In the genomic region with DNA sequence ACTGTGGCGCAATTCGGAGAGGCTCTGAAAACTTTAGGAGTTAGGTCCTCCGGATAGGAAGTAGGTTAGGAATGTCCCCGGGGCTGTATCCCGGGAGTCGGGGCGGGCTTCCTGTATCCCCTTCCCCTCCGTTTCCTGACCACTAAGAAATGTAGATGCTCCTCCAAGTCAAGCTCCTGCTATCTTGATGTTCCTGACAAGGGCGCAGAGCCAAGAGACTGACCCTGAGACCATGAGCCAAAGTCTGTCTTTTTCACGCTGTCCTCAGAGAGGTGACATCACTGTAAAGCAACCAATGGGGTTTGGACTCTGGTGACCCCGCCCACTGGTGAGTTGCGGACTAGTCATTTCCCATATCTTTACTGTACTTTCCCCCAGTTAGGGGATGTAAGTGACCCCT, we compare ENCODE assay signal across 9 mouse cellular contexts. TPM values are rescaled to one million over a fixed set of nuclear protein-coding genes. Genes with fewer than 3 reads are reported as not detected.
DNase-seq lines count a peak whose midpoint lies in the region; ATAC-seq and TF ChIP-seq lines count a peak whose summit lies in the region.
"Had no signal": no experiment of that assay in that cellular context is flagged by ENCODE, and none has a peak within 500 bp of the region (broad histone marks: within the 10 kb centered on the region; RNA-seq: fewer than 3 reads in every experiment).

No protein-coding gene starts in this region.

- no peak for ATAC-seq in midbrain, embryonic 12.5 days (ENCODE audit: low FRiP score, low read depth)
- no peak for ATAC-seq in intestine, embryonic 15.5 days

- DNase-seq in gastrocnemius, adult 2 months = peak; percentile 40
- DNase-seq in gastrocnemius, postnatal 10 days = no peak
- no peak for DNase-seq in midbrain, embryonic 10.5 days (ENCODE audit: low spot score)
- peak; percentile 47 for DNase-seq in testis, postnatal 14 days (ENCODE audit: low spot score)
- DNase-seq in thymus, adult 18-20 months = no peak
- DNase-seq in right cerebral cortex, adult 18-20 months = no peak
- DNase-seq: kidney, adult 18-20 months had no signal

- intact Hi-C loops in gastrocnemius, adult 2 months (cut with DNase I) = no loop called here

- no peak for TF ChIP-seq CTCF in gastrocnemius, adult 2 months (IDR thresholded peaks at IDR 0.05)

- H3K4me3 ChIP-seq in gastrocnemius, adult 2 months = peak overlapping the region; percentile 30
- no peak overlapping the region for H3K4me3 ChIP-seq in midbrain, embryonic 12.5 days
- no peak overlapping the region for H3K4me3 ChIP-seq in midbrain, embryonic 10.5 days
- H3K4me3 ChIP-seq in intestine, embryonic 15.5 days (replicated peaks) = no peak overlapping the region

- H3K36me3 ChIP-seq in midbrain, embryonic 12.5 days = no peaks in the 10 kb centered on the region
- 0 out of 2 replicates have a peak, but pooled peaks cover 2% of the 10 kb centered on the region for H3K36me3 ChIP-seq in midbrain, embryonic 10.5 days
- no peaks in the 10 kb centered on the region for H3K36me3 ChIP-seq in intestine, embryonic 15.5 days

- no peak overlapping the region for H3K9ac ChIP-seq in midbrain, embryonic 12.5 days (replicated peaks)
- H3K9ac ChIP-seq in intestine, embryonic 15.5 days = no peak overlapping the region

- 0 out of 2 replicates have a peak, but pooled peaks cover 3% of the 10 kb centered on the region for H3K9me3 ChIP-seq in midbrain, embryonic 12.5 days
- H3K9me3 ChIP-seq in midbrain, embryonic 10.5 days (replicated peaks) = peaks cover 10% of the 10 kb centered on the region
- H3K9me3 ChIP-seq in intestine, embryonic 15.5 days = no peaks in the 10 kb centered on the region

- 60% methylated on average over 12 of the region's 12 CpGs for WGBS in midbrain, embryonic 12.5 days
- WGBS in midbrain, embryonic 10.5 days = 53% methylated on average over 12 of the region's 12 CpGs
- WGBS in intestine, embryonic 15.5 days = 41% methylated on average over 12 of the region's 12 CpGs

- no peaks in the 10 kb centered on the region for H3K27me3 ChIP-seq in midbrain, embryonic 12.5 days
- H3K27me3 ChIP-seq in midbrain, embryonic 10.5 days (ENCODE audit: low read depth, poor library complexity, severe bottlenecking) = no peaks in the 10 kb centered on the region
- H3K27me3 ChIP-seq in intestine, embryonic 15.5 days (replicated peaks) = no peaks in the 10 kb centered on the region

- peak overlapping the region; percentile 8; the same call in 1 of the 2 replicates for H3K4me2 ChIP-seq in midbrain, embryonic 12.5 days (replicated peaks)
- H3K4me2 ChIP-seq in intestine, embryonic 15.5 days (replicated peaks) = peak overlapping the region; percentile 43

- peak overlapping the region; percentile 53 for H3K27ac ChIP-seq in gastrocnemius, adult 2 months
- no peak overlapping the region for H3K27ac ChIP-seq in midbrain, embryonic 12.5 days (replicated peaks)
- no peak overlapping the region for H3K27ac ChIP-seq in midbrain, embryonic 10.5 days (replicated peaks)
- H3K27ac ChIP-seq in intestine, embryonic 15.5 days = no peak overlapping the region

- H3K4me1 ChIP-seq in midbrain, embryonic 12.5 days = peaks cover 4% of the 10 kb centered on the region; the same call in 1 of the 2 replicates
- H3K4me1 ChIP-seq in midbrain, embryonic 10.5 days = peaks cover 11% of the 10 kb centered on the region
- peaks cover 18% of the 10 kb centered on the region for H3K4me1 ChIP-seq in intestine, embryonic 15.5 days (replicated peaks)

RNA-seq across cellular contexts. Expression of gene Rgma, which starts 51.8 kb away (rescaled TPM):
- total RNA-seq in gastrocnemius, adult 2 months (2021) = 10 to 100 TPM; 46.1 to 52.4 TPM
- total RNA-seq in gastrocnemius, postnatal 10 days (2021) = 10 to 100 TPM; 93.3 to 94.9 TPM
- 55.7 and 62.9 TPM in 2 replicates for polyA plus RNA-seq in midbrain, embryonic 12.5 days (2016; fragmentation: Nextera tagmentation; extraction: Ambion mirVana)
- polyA plus RNA-seq in midbrain, embryonic 10.5 days (2016; fragmentation: Nextera tagmentation; extraction: Ambion mirVana) = 51.2 and 65.4 TPM in 2 replicates
- 7.4 TPM in 2 replicates for polyA plus RNA-seq in intestine, embryonic 15.5 days (2015; fragmentation: Nextera tagmentation; extraction: Ambion mirVana)

Comparison
In these comparisons a context has a peak if more than half of its experiments do, and no peak if none do; other contexts are left out.
1. DNase-seq: peak in gastrocnemius, adult 2 months (single experiment) and testis, postnatal 14 days (single experiment); none in gastrocnemius, postnatal 10 days (single experiment), midbrain, embryonic 10.5 days (single experiment), thymus, adult 18-20 months (0 of 2) and right cerebral cortex, adult 18-20 months (single experiment).